Mouse (Mus musculus): ENCODE measurements around the gene AU040320. TPM values are rescaled to one million over a fixed set of nuclear protein-coding genes. Genes with fewer than 3 reads are reported as not detected.

Gene AU040320
- total RNA-seq, 2 experiments from 2014 or later, result 21.7 to 24.3 TPM

Other genes with a start within 250 kb of the AU040320 start
- 1 to 10 TPM; 2.1 to 2.2 TPM for gene Ago4, start 220.1 kb upstream of the AU040320 start, total RNA-seq (2021)
- gene Clspn, start 196.6 kb upstream of the AU040320 start, total RNA-seq (2021), result 1 to 10 TPM; 2.1 to 2.5 TPM
- gene 5730409E04Rik, start 143.7 kb upstream of the AU040320 start, total RNA-seq (2021), result 10 to 100 TPM; 13.0 to 13.6 TPM
- gene Psmb2, start 75.9 kb upstream of the AU040320 start, total RNA-seq (2021), result 10 to 100 TPM; 88.0 to 99.6 TPM
- gene Tfap2e, start 17.3 kb upstream of the AU040320 start, total RNA-seq (2021), result not detected
- gene Ncdn, start 106 bp upstream of the AU040320 start, total RNA-seq (2021), result 10 to 100 TPM in 1 of 2 experiments, 1 to 10 TPM in 1; 7.4 to 10.6 TPM
- gene Zmym4, start 214.6 kb downstream of the AU040320 start, total RNA-seq (2021), result 10 to 100 TPM; 15.5 to 18.7 TPM

Data from gastrocnemius, postnatal 14 days (tissue).